Mouse (Mus musculus): ENCODE measurements around the gene Tm9sf2. TPM values are rescaled to one million over a fixed set of nuclear protein-coding genes. Genes with fewer than 3 reads are reported as not detected.
"Not testable (repeated sequence)": the region's sequence is repeated elsewhere in the genome, so short reads cannot be mapped to it uniquely, and the experiment has no call there.

The Tm9sf2 gene
- polyA plus RNA-seq, 1 experiment from 2014 or later = 151 TPM

DNA sequence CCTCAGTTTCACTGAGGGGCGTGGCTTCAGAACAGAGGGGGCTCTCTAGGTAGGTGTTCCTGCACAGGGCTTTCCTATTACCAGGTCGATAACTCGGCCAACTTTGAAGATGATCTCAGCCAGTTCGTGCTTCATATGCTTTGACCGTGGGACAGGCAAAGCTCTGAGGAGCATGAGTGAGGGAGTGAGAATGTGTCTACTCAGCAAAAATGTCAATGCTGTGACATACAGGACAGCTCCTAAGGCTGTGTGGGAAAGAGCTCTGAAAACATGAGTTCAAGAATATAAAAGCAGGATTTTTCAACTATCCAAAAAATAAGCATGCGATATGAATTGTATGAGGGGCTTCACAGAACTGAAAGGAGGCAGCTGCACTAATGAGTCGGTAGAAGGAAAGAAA, 23.3 kb upstream of the Tm9sf2 start:
- DNase-seq (ENCODE audit: low spot score) (no peak), ATAC-seq (ENCODE audit: low FRiP score, low TSS enrichment) (no peak)
- no peak for TF ChIP-seq EP300 (optimal IDR thresholded peaks at IDR 0.05)
- TF ChIP-seq CTCF (IDR thresholded peaks at IDR 0.05; ENCODE audit: low read depth) = no peak
- WGBS = 81% methylated on average over 7 of the region's 7 CpGs
- Histone ChIP-seq H3K4me3 (ENCODE audit: low read depth, low read length) (no peak overlapping the region), H3K9ac (ENCODE audit: low read length) (no peak overlapping the region), H3K9me3 (ENCODE audit: control insufficient read depth, low read length) (no peaks in the 10 kb centered on the region), H3K4me2 (replicated peaks; ENCODE audit: low read depth) (no peak overlapping the region), H3K27me3 (ENCODE audit: control insufficient read depth, insufficient read depth, low read length) (no peaks in the 10 kb centered on the region), H3K36me3 (ENCODE audit: control insufficient read depth, insufficient read depth, low read length) (no peaks in the 10 kb centered on the region), H3K4me1 (replicated peaks; ENCODE audit: control insufficient read depth, insufficient read depth) (no peaks in the 10 kb centered on the region), H3K27ac (replicated peaks) (no peak overlapping the region)

DNA sequence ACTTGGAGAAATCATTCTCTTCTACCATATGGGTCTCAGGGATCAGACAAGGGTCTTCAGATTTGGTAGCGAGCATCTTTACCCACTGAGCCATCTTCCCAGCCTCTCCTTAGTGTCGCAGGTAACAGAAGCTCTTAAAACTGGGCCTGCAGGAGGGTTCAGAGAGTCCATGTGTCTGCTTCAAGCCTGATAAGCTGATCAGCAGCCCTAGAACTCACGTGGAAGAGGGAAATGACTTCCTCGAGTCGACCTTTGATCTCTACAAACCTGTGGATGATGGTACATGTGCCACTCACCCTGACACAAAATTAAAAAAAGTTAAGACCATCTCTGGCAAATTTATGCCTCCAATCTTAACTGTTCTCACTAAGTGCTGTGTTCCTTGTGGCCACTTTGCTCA, 18.9 kb upstream of the Tm9sf2 start:
- no peak overlapping the region for H3K9ac ChIP-seq (ENCODE audit: low read length)
- H3K27me3 ChIP-seq (ENCODE audit: control insufficient read depth, insufficient read depth, low read length) = no peaks in the 10 kb centered on the region
- DNase-seq (ENCODE audit: low spot score) (no peak), ATAC-seq (ENCODE audit: low FRiP score, low TSS enrichment) (no peak)
- H3K4me2 ChIP-seq (replicated peaks; ENCODE audit: low read depth) = no peak overlapping the region
- TF ChIP-seq EP300 (optimal IDR thresholded peaks at IDR 0.05) (no peak), CTCF (IDR thresholded peaks at IDR 0.05; ENCODE audit: low read depth) (no peak)
- no peaks in the 10 kb centered on the region for H3K36me3 ChIP-seq (ENCODE audit: control insufficient read depth, insufficient read depth, low read length)
- H3K4me3 ChIP-seq (ENCODE audit: low read depth, low read length) = no peak overlapping the region
- 73% methylated on average over 5 of the region's 5 CpGs for WGBS
- no peaks in the 10 kb centered on the region for H3K9me3 ChIP-seq (ENCODE audit: control insufficient read depth, low read length)
- no peak overlapping the region for H3K27ac ChIP-seq (replicated peaks)
- H3K4me1 ChIP-seq (replicated peaks; ENCODE audit: control insufficient read depth, insufficient read depth) = no peaks in the 10 kb centered on the region

DNA sequence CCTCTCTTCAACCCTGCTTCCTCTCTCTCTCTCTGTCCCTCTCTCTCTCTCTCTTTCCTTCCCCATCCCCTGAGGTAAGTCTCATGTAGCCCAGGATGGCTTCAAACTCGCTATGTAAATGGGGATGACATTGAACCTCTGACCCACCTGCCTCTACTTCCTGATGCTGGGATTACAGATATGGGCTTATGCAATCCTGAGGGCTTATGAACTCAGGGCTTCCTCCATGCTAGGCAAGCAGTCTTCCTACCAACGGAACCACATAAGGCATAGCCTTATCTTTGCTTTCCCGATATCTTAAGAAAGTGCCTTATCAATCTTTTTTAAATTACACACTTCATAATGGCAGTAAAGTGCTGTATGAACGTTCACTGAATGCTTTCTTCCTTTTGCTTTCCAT, 14.5 kb upstream of the Tm9sf2 start:
- Histone ChIP-seq H3K4me1 (replicated peaks; ENCODE audit: control insufficient read depth, insufficient read depth) (no peaks in the 10 kb centered on the region), H3K9ac (ENCODE audit: low read length) (no peak overlapping the region), H3K27ac (replicated peaks) (no peak overlapping the region), H3K27me3 (ENCODE audit: control insufficient read depth, insufficient read depth, low read length) (no peaks in the 10 kb centered on the region), H3K4me2 (replicated peaks; ENCODE audit: low read depth) (no peak overlapping the region), H3K36me3 (ENCODE audit: control insufficient read depth, insufficient read depth, low read length) (no peaks in the 10 kb centered on the region), H3K4me3 (ENCODE audit: low read depth, low read length) (no peak overlapping the region), H3K9me3 (ENCODE audit: control insufficient read depth, low read length) (no peaks in the 10 kb centered on the region)
- no peak for TF ChIP-seq CTCF (IDR thresholded peaks at IDR 0.05; ENCODE audit: low read depth)
- TF ChIP-seq EP300 (optimal IDR thresholded peaks at IDR 0.05) = no peak
- 58% methylated on average over 4 of the region's 4 CpGs for WGBS
- no peak for ATAC-seq (ENCODE audit: low FRiP score, low TSS enrichment)
- DNase-seq (ENCODE audit: low spot score) = no peak

DNA sequence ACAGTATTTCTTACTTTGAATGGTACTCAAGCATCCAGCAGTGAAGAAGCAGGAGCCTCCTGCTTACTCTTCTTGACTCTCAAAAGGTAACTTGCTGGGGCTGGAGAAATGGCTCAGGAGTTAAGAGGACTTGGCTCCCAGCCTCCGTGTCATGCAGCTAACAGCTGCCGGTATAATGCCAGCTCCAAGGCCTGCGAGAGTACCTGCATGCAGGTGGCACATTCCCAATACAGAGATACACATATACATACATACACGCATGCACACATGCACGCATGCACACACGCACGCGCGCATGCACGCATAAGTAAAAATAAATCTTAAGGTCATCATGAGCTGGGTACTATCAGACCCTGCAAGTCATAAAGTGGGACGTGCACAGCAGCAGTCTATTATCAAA, 10.5 kb upstream of the Tm9sf2 start:
- H3K9me3 ChIP-seq (ENCODE audit: control insufficient read depth, low read length) = no peaks in the 10 kb centered on the region
- H3K4me3 ChIP-seq (ENCODE audit: low read depth, low read length) = no peak overlapping the region
- no peak overlapping the region for H3K27ac ChIP-seq (replicated peaks)
- H3K9ac ChIP-seq (ENCODE audit: low read length) = no peak overlapping the region
- no peaks in the 10 kb centered on the region for H3K27me3 ChIP-seq (ENCODE audit: control insufficient read depth, insufficient read depth, low read length)
- H3K36me3 ChIP-seq (ENCODE audit: control insufficient read depth, insufficient read depth, low read length) = no peaks in the 10 kb centered on the region
- no peaks in the 10 kb centered on the region for H3K4me1 ChIP-seq (replicated peaks; ENCODE audit: control insufficient read depth, insufficient read depth)
- ATAC-seq (ENCODE audit: low FRiP score, low TSS enrichment) (no peak), DNase-seq (ENCODE audit: low spot score) (no peak)
- WGBS = 97% methylated on average over 11 of the region's 11 CpGs
- no peak for TF ChIP-seq CTCF (IDR thresholded peaks at IDR 0.05; ENCODE audit: low read depth)
- TF ChIP-seq EP300 (optimal IDR thresholded peaks at IDR 0.05) = no peak
- H3K4me2 ChIP-seq (replicated peaks; ENCODE audit: low read depth) = no peak overlapping the region

DNA sequence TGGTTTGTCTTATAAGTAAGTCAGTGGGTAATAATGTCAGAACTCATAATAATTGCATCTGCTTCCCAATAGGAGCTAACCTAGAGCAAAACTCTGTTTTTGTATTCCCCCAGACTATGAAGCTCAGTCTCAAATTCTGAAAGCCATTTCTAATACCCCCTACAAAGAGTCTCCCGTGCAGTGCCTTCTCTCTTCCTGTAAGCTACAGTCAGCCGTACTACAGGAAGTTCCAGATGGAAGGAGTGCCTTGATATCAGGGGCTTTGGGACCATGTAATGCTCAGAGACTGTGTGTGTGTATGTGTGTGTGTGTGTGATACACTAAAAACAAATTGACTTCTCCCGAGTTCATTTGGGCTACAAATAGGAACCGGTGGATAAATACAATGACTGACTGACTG, 7.3 kb upstream of the Tm9sf2 start:
- Histone ChIP-seq H3K27ac (replicated peaks) (no peak overlapping the region), H3K36me3 (ENCODE audit: control insufficient read depth, insufficient read depth, low read length) (no peaks in the 10 kb centered on the region), H3K9ac (ENCODE audit: low read length) (no peak overlapping the region), H3K4me3 (ENCODE audit: low read depth, low read length) (no peak overlapping the region), H3K27me3 (ENCODE audit: control insufficient read depth, insufficient read depth, low read length) (no peaks in the 10 kb centered on the region), H3K4me1 (replicated peaks; ENCODE audit: control insufficient read depth, insufficient read depth) (no peaks in the 10 kb centered on the region), H3K4me2 (replicated peaks; ENCODE audit: low read depth) (no peak overlapping the region), H3K9me3 (ENCODE audit: control insufficient read depth, low read length) (no peaks in the 10 kb centered on the region)
- 77% methylated on average over 4 of the region's 4 CpGs for WGBS
- no peak for ATAC-seq (ENCODE audit: low FRiP score, low TSS enrichment)
- TF ChIP-seq EP300 (optimal IDR thresholded peaks at IDR 0.05) = no peak
- TF ChIP-seq CTCF (IDR thresholded peaks at IDR 0.05; ENCODE audit: low read depth) = no peak
- DNase-seq (ENCODE audit: low spot score) = no peak

DNA sequence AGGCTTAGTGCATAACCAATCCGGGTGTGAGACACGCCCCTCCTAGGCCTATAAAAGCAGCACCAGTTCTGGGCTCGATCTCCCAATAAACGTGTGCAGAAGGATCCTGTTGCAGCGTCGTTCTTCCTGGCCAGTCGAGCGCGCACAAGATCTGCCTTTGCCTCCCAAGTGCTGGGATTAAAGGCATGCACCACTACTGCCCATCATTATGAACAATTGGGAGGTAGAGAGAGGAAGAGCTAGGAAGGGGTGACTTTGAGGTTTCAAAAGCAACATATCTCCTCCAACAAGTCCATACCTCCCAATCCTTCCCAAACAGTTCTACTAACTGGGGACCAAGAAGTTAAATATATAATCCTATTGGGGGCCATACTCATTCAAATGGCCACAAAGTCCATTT, 4.9 kb upstream of the Tm9sf2 start:
- H3K27me3 ChIP-seq (ENCODE audit: control insufficient read depth, insufficient read depth, low read length); DNase-seq (ENCODE audit: low spot score); H3K4me3 ChIP-seq (ENCODE audit: low read depth, low read length); H3K4me2 ChIP-seq (replicated peaks; ENCODE audit: low read depth); ATAC-seq (ENCODE audit: low FRiP score, low TSS enrichment); H3K4me1 ChIP-seq (replicated peaks; ENCODE audit: control insufficient read depth, insufficient read depth); H3K9ac ChIP-seq (ENCODE audit: low read length); H3K27ac ChIP-seq (replicated peaks); H3K36me3 ChIP-seq (ENCODE audit: control insufficient read depth, insufficient read depth, low read length); H3K9me3 ChIP-seq (ENCODE audit: control insufficient read depth, low read length): not testable (repeated sequence)
- WGBS = 89% methylated on average over 9 of the region's 9 CpGs
